Mouse (Mus musculus): ENCODE measurements around the gene Yaf2.
"Not testable (repeated sequence)": the region's sequence is repeated elsewhere in the genome, so short reads cannot be mapped to it uniquely, and the experiment has no call there.

Gene Yaf2

DNA sequence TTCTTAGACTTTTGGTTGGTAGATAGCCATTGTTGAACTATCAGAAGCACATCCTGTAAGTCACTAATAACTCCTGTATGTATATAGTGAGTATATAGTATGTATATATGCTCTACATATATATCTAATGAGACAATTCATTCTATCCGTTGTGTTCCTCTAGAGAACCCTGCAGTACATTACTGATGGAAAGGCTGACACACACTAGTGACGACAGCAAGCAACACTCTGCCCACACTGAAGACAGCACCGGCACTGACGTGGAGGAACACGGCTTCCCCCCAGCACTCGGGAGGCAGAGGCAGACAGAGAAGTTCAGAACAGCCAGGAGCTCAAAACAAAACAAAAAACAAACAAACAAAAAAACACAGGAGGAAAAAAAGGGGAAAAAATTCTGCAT, 84.3 kb downstream of the Yaf2 start:
- in situ Hi-C loops (cut with MseI, MboI), result no loop called here

GRCm38 (mm10) chr15:93251553-93252250, 85.0 kb downstream of the Yaf2 start:
- in situ Hi-C loops (cut with MseI, MboI), result no loop called here

GRCm38 (mm10) chr15:93243202-93243601, 93.5 kb downstream of the Yaf2 start:
- in situ Hi-C loops (cut with MseI, MboI), result no loop called here

DNA sequence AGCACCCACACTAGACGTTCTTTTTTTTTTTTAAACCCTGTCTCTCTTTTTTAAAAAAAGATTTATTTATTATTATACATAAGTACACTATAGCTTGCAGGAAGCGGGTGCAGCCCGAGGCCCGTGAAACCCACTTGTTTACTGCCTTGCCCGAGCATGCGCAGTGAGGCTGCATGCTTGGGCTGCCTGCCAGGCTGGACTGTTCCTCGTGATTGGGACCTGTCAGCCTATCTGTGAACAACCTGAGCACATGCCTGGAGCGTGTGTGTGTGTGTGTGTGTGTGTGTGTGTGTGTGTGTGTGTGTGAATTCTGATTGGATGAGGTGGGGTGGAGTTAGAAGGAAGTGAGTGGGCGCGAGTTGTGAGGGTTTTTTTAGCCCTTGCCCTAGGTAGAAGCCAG, 100.3 kb downstream of the Yaf2 start:
- in situ Hi-C loops (cut with MseI, MboI), result not testable (repeated sequence)

All from mouse trophoblast stem cell (cell line).